Mouse (Mus musculus): ENCODE results near the gene Krt24. TPM values are rescaled to one million over a fixed set of nuclear protein-coding genes. Genes with fewer than 3 reads are reported as not detected.
A peak's percentile ranks its signal among the peaks of the same experiment; 100 is the strongest.

Krt24 gene
- total RNA-seq, 1 experiment, result not detected

DNA sequence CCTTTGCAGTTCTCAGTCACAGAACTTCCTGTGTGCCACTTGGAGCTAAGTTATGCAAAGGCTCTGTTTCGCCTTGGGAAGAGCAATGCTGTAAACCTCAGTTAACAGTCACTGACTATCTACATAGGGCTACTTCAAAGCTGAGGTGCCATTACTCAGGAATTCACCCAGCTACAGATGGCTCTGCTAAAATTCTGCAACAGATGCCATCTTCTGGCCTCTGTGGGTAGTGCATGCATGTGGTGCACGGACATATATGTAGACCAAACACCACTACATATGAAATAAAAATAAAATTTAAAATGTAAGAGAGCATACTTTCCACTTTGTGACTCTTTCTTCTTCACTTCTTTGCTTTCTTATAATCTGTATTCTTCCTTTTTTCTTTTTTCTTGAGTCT is 22.5 kb upstream of the Krt24 start:
- H3K9ac ChIP-seq (ENCODE audit: insufficient read depth, low read depth, low read length, poor library complexity, severe bottlenecking), result no peak overlapping the region
- TF ChIP-seq ZC3H11A (IDR thresholded peaks at IDR 0.05; ENCODE audit: borderline replicate concordance, low read depth, low read length) (0 out of 2 replicates have a peak, but pooled peaks have one; percentile 15), CHD2 (IDR thresholded peaks at IDR 0.05; ENCODE audit: low read depth, low read length) (no peak)
- no peaks in the 10 kb centered on the region for H3K36me3 ChIP-seq (ENCODE audit: control insufficient read depth, insufficient read depth, low read length, poor library complexity, severe bottlenecking)
- no peaks in the 10 kb centered on the region for H3K9me3 ChIP-seq (ENCODE audit: control insufficient read depth, insufficient read depth, low read depth, low read length)
- peak; percentile 74 for DNase-seq (ENCODE audit: low read depth, low spot score)
- in situ Hi-C loops (cut with MboI; ENCODE audit: low sequenced_read_pairs in 2 of 2, unreplicated experiment in 2 of 2), result no loop called here
- no peaks in the 10 kb centered on the region for H3K4me1 ChIP-seq (ENCODE audit: control insufficient read depth in 2 of 2, insufficient read depth in 2 of 2, low read length in 2 of 2, poor library complexity in 1 of 2)
- H3K4me3 ChIP-seq (ENCODE audit: insufficient read depth in 1 of 2, low read depth in 1 of 2, low read length in 2 of 2, poor library complexity in 1 of 2, severe bottlenecking in 1 of 2), result no peak overlapping the region
- H3K27ac ChIP-seq (ENCODE audit: insufficient read depth, low read depth, low read length, poor library complexity, severe bottlenecking), result no peak overlapping the region

DNA sequence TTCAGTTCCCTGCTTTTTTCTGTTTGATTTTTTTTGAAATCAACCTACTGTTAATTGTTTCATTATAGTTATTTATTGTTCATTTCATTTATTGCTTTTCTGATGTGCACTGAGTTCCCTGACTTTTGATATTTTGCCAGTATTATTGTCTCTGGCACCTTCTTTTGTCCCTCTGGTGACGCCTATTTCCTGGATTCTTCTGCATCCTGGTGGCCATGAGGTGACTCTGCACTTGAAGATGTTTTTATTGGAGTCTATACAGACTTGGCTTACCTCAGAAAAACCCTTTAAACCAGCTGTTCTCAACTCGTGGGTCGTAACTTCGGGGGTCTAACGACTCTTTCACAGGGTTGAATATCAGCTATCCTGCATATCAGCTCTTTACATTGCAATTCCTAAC is 10.0 kb upstream of the Krt24 start:
- Histone ChIP-seq H3K4me1 (ENCODE audit: control insufficient read depth in 2 of 2, insufficient read depth in 2 of 2, low read length in 2 of 2, poor library complexity in 1 of 2) (no peaks in the 10 kb centered on the region), H3K27ac (ENCODE audit: insufficient read depth, low read depth, low read length, poor library complexity, severe bottlenecking) (no peak overlapping the region), H3K9me3 (ENCODE audit: control insufficient read depth, insufficient read depth, low read depth, low read length) (no peaks in the 10 kb centered on the region), H3K36me3 (ENCODE audit: control insufficient read depth, insufficient read depth, low read length, poor library complexity, severe bottlenecking) (no peaks in the 10 kb centered on the region), H3K4me3 (ENCODE audit: insufficient read depth in 1 of 2, low read depth in 1 of 2, low read length in 2 of 2, poor library complexity in 1 of 2, severe bottlenecking in 1 of 2) (no peak overlapping the region), H3K9ac (ENCODE audit: insufficient read depth, low read depth, low read length, poor library complexity, severe bottlenecking) (no peak overlapping the region)
- TF ChIP-seq CHD2 (IDR thresholded peaks at IDR 0.05; ENCODE audit: low read depth, low read length) (no peak), ZNF384 (IDR thresholded peaks at IDR 0.05; ENCODE audit: low read depth, low read length) (no peak), MAFK (IDR thresholded peaks at IDR 0.05; ENCODE audit: insufficient read depth, low read depth, low read length) (no peak), ZC3H11A (IDR thresholded peaks at IDR 0.05; ENCODE audit: borderline replicate concordance, low read depth, low read length) (no peak), HCFC1 (IDR thresholded peaks at IDR 0.05; ENCODE audit: borderline replicate concordance, insufficient read depth, low read length) (no peak)
- in situ Hi-C loops (cut with MboI; ENCODE audit: low sequenced_read_pairs in 2 of 2, unreplicated experiment in 2 of 2), result no loop called here
- DNase-seq (ENCODE audit: low read depth, low spot score), result no peak

DNA sequence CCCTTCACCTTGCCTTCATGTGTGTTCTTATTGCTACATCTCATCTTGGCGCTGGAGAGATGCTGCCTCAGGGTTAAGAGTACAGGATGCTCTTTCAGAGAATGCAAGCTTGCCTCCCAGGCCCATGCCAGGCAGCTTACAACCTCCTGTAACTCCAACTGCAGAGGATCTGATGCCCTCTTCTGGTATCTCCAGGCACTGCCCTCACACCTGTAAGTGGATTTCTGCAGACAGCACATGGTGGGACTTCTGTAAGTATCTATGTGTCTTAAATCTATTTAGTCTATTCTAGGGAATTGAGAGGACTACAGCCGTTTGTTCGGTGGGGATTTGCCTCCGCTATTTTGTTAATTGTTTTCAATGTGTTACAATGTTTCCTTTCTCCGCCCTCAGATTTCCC is 7.8 kb upstream of the Krt24 start:
- Histone ChIP-seq H3K9me3 (ENCODE audit: control insufficient read depth, insufficient read depth, low read depth, low read length) (no peaks in the 10 kb centered on the region), H3K4me1 (ENCODE audit: control insufficient read depth in 2 of 2, insufficient read depth in 2 of 2, low read length in 2 of 2, poor library complexity in 1 of 2) (no peaks in the 10 kb centered on the region), H3K9ac (ENCODE audit: insufficient read depth, low read depth, low read length, poor library complexity, severe bottlenecking) (no peak overlapping the region), H3K36me3 (ENCODE audit: control insufficient read depth, insufficient read depth, low read length, poor library complexity, severe bottlenecking) (no peaks in the 10 kb centered on the region), H3K27ac (ENCODE audit: insufficient read depth, low read depth, low read length, poor library complexity, severe bottlenecking) (no peak overlapping the region), H3K4me3 (ENCODE audit: insufficient read depth in 1 of 2, low read depth in 1 of 2, low read length in 2 of 2, poor library complexity in 1 of 2, severe bottlenecking in 1 of 2) (no peak overlapping the region)
- DNase-seq (ENCODE audit: low read depth, low spot score), result no peak
- no peak for TF ChIP-seq CHD2 (IDR thresholded peaks at IDR 0.05; ENCODE audit: low read depth, low read length)
- no peak for TF ChIP-seq MAFK (IDR thresholded peaks at IDR 0.05; ENCODE audit: insufficient read depth, low read depth, low read length)
- no peak for TF ChIP-seq ZNF384 (IDR thresholded peaks at IDR 0.05; ENCODE audit: low read depth, low read length)
- TF ChIP-seq ZC3H11A (IDR thresholded peaks at IDR 0.05; ENCODE audit: borderline replicate concordance, low read depth, low read length), result no peak
- TF ChIP-seq HCFC1 (IDR thresholded peaks at IDR 0.05; ENCODE audit: borderline replicate concordance, insufficient read depth, low read length), result no peak
- in situ Hi-C loops (cut with MboI; ENCODE audit: low sequenced_read_pairs in 2 of 2, unreplicated experiment in 2 of 2), result no loop called here

DNA sequence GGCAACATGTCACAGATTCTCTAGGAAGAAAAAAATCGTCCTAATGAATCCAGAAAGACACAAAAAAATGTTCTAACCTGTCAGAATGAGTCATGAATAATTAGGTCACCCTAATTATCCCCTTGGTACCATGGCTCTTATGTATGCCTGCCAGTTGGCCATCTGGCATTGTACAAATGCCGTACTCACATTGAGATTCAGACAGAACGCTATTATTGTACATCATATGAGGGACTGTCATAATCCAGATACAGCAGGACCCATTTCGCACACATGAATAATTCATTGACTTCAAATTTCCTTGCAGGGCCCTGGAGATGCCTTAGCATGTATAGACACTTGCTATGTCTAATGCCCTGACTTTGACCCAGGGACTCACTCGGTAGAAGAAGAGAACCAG is 1.1 kb downstream of the Krt24 start:
- no peaks in the 10 kb centered on the region for H3K4me1 ChIP-seq (ENCODE audit: control insufficient read depth in 2 of 2, insufficient read depth in 2 of 2, low read length in 2 of 2, poor library complexity in 1 of 2)
- no peaks in the 10 kb centered on the region for H3K9me3 ChIP-seq (ENCODE audit: control insufficient read depth, insufficient read depth, low read depth, low read length)
- in situ Hi-C loops (cut with MboI; ENCODE audit: low sequenced_read_pairs in 2 of 2, unreplicated experiment in 2 of 2), result no loop called here
- no peak overlapping the region for H3K27ac ChIP-seq (ENCODE audit: insufficient read depth, low read depth, low read length, poor library complexity, severe bottlenecking)
- TF ChIP-seq MAFK (IDR thresholded peaks at IDR 0.05; ENCODE audit: insufficient read depth, low read depth, low read length) (no peak), ZC3H11A (IDR thresholded peaks at IDR 0.05; ENCODE audit: borderline replicate concordance, low read depth, low read length) (no peak), HCFC1 (IDR thresholded peaks at IDR 0.05; ENCODE audit: borderline replicate concordance, insufficient read depth, low read length) (no peak), ZNF384 (IDR thresholded peaks at IDR 0.05; ENCODE audit: low read depth, low read length) (no peak)
- DNase-seq (ENCODE audit: low read depth, low spot score), result no peak
- H3K36me3 ChIP-seq (ENCODE audit: control insufficient read depth, insufficient read depth, low read length, poor library complexity, severe bottlenecking), result no peaks in the 10 kb centered on the region
- no peak overlapping the region for H3K4me3 ChIP-seq (ENCODE audit: insufficient read depth in 1 of 2, low read depth in 1 of 2, low read length in 2 of 2, poor library complexity in 1 of 2, severe bottlenecking in 1 of 2)
- no peak overlapping the region for H3K9ac ChIP-seq (ENCODE audit: insufficient read depth, low read depth, low read length, poor library complexity, severe bottlenecking)

DNA sequence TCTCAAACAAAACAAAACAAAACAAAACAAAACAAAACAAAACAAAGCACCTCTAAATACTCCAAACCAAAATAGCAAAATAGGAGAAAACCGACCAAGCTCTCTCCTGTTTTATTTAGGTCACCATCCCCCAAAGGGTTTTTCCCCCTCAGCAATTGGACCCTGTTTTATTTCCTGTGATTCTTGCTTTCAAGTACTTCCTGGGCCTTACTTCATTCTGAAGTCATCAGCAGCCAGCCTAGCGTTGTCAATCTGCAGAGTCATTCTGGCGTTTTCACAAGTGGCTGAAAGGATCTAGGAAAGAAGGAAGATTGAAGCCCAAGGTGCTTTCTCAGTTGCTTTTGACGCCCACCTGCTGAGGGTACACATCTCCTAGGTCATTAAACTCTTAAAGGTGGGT is 1.7 kb downstream of the Krt24 start:
- no peak overlapping the region for H3K4me3 ChIP-seq (ENCODE audit: insufficient read depth in 1 of 2, low read depth in 1 of 2, low read length in 2 of 2, poor library complexity in 1 of 2, severe bottlenecking in 1 of 2)
- TF ChIP-seq ZNF384 (IDR thresholded peaks at IDR 0.05; ENCODE audit: low read depth, low read length) (no peak), ZC3H11A (IDR thresholded peaks at IDR 0.05; ENCODE audit: borderline replicate concordance, low read depth, low read length) (no peak), HCFC1 (IDR thresholded peaks at IDR 0.05; ENCODE audit: borderline replicate concordance, insufficient read depth, low read length) (no peak), CHD2 (IDR thresholded peaks at IDR 0.05; ENCODE audit: low read depth, low read length) (no peak), MAFK (IDR thresholded peaks at IDR 0.05; ENCODE audit: insufficient read depth, low read depth, low read length) (no peak)
- H3K9ac ChIP-seq (ENCODE audit: insufficient read depth, low read depth, low read length, poor library complexity, severe bottlenecking), result no peak overlapping the region
- in situ Hi-C loops (cut with MboI; ENCODE audit: low sequenced_read_pairs in 2 of 2, unreplicated experiment in 2 of 2), result no loop called here
- DNase-seq (ENCODE audit: low read depth, low spot score), result no peak
- H3K9me3 ChIP-seq (ENCODE audit: control insufficient read depth, insufficient read depth, low read depth, low read length), result no peaks in the 10 kb centered on the region
- H3K27ac ChIP-seq (ENCODE audit: insufficient read depth, low read depth, low read length, poor library complexity, severe bottlenecking), result no peak overlapping the region
- H3K4me1 ChIP-seq (ENCODE audit: control insufficient read depth in 2 of 2, insufficient read depth in 2 of 2, low read length in 2 of 2, poor library complexity in 1 of 2), result no peaks in the 10 kb centered on the region
- no peaks in the 10 kb centered on the region for H3K36me3 ChIP-seq (ENCODE audit: control insufficient read depth, insufficient read depth, low read length, poor library complexity, severe bottlenecking)

Measured in ES-E14 (cell line).